Mouse (Mus musculus) thymus, postnatal 36 days (tissue): ENCODE results near the gene Itga7.

Experiments
- DNase-seq, 2 experiments: peaks; one replicate each; pipeline ENCODE4 v3.0.0; 2022; ENCODE audit warnings: mixed read lengths in 2 of 2

The Itga7 gene

DNA sequence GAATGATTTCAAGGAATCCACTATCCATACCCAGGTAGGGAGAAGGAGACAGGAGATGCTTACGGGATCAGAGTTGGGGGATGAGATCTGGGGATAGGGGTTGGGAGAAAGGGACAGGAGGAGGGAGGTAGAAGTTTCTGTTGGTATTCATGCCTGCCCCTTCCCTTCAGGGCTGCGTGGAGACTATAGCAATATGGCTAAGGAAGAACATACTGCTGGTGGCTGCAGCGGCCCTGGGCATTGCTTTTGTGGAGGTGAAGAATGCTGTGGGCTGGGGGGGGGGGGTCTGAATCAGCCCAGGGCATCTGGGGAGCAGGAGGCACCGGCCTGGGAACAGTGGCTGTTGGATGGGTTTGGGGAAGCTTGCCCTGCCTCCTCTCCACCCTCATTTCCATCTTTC, 21.4 kb upstream of the Itga7 start:
- DNase-seq: no peak

DNA sequence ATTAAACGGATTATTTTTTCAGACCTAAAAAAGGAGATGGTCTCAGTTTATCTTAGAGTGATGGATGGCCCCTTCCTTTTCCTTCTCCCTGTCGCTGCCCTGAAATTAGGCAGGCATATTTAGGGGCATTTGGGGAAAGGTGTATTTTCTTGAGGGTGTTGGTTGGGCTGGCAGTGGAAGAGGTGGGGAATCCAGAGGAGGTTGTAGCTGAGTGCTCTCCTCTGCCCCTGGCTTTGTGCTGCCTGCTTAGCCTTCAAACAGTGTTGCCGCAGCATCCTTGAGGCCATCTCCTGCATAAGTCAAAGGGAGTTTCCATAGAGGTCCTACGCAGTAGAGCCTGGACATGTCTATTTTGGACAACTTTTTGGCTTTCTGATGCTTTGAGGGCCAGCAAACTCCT, 20.8 kb upstream of the Itga7 start:
- no peak for DNase-seq

DNA sequence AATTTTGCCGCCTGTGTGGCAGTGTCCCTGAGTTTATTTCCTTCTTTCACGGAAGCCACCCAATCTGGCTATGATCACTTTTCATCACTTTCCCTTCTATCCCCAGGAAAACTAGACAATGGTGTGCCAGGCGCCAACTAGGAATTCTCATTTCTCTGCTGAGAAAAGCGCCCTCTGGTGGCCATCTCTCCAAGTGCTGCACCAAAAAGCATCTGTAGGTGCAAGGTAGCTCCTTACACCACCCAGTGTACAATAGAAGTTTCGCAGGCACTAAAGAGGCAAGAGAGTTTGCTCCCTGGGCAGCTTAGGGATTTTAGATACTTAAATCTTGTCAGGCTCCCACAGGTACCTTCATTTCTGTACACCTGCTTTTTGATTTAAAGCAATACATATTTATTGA, 20.4 kb upstream of the Itga7 start:
- DNase-seq: peak; percentile 73 to 80

DNA sequence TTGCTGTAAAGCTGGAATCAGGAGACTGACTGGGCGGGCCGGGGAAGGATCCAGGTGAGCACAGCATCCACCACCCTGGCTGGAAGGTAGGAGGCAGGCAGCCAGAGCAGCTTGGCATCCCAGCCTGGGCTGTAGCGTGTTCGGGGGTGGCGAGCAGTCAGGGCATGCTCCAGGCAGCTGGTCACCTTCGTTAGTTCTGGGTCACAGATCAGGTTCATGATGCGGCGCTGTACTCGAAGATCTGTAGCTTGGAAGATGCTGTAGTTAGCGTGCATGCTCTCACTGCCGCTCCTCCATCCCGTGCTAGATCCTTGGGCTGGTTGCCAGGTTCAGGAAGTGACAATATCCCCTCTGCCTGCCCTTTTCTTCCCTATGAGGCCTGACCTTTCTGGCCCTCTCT, 19.9 kb upstream of the Itga7 start:
- no peak for DNase-seq

DNA sequence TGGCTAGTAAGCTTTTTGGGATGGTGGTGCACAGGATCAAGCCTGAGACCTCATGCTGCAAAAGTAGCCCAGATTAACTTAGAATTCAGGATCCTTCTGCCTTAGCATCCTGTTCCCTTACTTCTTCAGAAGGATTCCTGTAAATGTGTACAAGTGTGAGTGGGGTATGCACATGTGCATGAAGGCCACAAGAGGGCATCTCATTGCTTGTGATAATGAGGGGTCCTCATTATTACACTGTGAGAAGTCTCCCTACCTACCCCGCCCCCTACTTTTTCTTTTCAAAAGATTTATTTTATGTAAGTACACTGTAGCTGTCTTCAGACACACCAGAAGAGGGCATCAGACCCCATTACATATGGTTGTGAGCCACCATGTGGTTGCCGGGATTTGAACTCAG, 18.1 kb upstream of the Itga7 start:
- no peak for DNase-seq

DNA sequence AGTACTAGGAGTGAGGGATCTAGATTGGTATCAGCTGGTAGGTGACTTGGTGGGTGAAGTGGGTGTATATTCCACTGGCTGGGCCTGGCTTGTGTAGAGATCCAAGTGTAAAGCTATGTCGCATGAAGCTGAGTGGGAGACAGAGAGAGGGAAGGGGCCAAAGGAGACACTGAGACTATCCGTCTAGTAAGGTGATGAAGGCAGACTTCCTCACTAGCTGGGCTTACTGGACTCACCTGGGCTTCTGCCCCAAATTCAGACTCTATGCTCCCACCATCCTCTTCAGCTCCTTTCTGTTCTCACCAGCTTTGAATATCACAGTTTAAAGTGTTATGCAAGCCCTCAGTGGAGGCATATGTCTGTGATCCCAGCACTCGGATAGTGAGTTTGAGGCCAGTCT, 17.0 kb upstream of the Itga7 start:
- DNase-seq: no peak

DNA sequence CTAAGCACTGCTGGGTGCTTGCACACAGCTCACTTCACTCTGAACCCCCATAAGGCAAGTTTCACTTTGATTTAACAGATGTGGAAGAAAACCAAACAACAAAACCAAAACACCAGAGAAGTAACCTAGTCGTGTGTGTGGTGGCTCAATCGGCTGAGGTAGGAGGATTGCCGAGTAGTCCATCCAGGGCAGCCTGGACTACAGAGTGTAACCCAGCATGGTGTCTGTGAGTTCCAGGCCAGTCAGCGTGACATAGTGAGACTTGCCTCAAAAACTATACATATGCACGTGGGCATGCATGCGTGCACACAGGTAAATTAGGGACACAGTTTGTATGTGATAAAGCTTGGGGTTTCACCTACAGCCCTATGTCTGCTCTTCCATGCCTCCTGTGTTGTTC, 16.2 kb upstream of the Itga7 start:
- DNase-seq: no peak

DNA sequence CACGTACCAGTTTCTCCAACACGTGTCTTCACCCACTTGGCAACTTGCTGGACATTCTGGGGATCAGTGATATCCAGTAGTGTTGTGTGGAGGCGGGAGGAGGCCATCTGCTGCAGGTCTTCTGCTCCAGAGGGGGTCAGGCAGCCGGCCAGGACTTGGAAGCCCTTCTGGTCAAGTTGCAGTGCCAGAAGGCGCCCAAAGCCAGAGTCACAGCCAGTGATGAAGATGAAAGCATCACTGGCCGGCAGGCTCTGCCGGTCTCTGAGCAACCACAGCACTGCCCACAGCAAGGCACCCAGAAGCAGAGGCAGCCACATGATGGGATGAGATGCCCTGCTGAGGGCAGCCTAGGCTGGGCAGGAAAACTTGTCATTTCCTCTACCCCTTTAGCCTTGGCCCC, 15.4 kb upstream of the Itga7 start:
- no peak for DNase-seq

DNA sequence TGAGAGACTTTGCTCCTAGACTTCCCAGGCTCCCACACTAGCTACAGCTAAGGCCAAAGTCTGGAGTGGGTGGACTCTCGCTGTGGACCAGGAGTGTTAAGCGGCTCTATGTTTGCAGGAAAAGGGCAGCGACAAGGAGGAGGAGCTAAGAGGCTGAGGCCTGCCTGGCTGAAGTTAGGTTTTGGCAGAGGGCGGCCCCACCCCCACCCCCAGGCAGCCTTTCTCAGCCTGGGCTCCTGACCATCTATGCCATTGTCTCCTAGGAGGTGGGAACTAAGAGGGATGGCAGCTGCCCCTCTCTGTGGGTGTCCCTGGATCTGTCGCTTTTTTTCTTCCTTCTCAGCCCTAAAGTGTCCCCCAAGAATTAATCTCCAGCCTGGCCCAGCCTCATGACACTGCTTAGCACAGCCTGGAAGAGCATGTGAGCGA, 14.4 kb upstream of the Itga7 start:
- DNase-seq: no peak

DNA sequence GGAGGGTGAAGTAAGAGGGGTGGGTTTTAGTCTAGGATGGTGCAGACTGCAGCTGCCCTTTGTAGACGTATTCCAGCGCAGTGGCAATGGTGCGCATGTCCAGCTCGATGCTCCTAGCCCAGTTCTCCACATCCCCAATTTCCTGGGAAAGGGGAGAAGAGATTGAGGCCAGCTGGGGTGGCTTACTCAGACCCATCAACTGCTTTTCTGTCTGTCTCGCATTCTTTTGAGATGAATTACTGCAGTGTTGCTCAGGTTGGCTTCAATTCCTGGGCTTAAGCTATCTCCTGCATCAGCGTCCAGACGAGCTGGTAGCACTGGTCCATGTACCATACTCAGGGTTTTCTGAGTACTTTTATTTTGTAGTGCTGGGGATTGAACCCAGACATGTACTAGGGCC, 13.7 kb upstream of the Itga7 start:
- no peak for DNase-seq

DNA sequence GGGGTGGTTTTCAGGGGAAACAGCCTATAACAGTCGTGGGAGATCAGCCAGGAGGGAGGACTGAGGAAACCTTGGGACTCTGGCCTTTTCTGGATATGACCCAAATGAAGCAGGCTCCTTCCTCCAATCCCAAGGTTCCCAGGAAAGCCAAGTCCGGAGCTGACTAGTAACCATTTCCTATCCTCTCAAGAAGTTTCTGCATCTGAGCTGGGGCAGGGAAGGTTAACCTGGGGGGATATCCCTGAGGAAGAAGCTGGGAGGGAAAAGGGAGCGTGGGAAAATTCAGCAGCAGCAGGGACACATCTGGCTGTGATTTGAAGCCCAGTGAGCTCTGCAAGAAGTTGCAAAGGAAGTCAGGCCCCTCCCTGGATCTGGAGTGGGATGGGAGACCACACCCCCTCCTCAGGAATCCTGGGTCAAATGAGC, 12.9 kb upstream of the Itga7 start:
- DNase-seq: no peak

DNA sequence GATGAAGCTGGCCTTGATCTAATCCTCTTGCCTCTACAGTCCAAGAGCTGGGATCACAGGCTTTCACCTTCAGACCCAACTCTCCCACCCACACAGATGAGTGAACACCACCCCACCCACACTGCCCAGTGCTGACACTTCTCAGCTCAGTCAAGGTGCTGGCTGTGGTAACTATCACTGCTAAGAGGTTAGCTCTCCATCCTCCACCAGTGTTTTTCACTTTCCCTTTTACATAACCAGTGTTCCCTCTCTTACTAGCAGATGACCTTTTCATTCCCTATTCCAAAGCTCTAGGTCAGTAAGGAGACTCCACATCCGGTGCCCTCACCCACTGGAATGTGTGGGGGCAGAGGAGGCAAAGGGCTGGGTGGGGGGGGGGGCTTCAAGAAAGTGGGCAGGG, 12.4 kb upstream of the Itga7 start:
- no peak for DNase-seq

DNA sequence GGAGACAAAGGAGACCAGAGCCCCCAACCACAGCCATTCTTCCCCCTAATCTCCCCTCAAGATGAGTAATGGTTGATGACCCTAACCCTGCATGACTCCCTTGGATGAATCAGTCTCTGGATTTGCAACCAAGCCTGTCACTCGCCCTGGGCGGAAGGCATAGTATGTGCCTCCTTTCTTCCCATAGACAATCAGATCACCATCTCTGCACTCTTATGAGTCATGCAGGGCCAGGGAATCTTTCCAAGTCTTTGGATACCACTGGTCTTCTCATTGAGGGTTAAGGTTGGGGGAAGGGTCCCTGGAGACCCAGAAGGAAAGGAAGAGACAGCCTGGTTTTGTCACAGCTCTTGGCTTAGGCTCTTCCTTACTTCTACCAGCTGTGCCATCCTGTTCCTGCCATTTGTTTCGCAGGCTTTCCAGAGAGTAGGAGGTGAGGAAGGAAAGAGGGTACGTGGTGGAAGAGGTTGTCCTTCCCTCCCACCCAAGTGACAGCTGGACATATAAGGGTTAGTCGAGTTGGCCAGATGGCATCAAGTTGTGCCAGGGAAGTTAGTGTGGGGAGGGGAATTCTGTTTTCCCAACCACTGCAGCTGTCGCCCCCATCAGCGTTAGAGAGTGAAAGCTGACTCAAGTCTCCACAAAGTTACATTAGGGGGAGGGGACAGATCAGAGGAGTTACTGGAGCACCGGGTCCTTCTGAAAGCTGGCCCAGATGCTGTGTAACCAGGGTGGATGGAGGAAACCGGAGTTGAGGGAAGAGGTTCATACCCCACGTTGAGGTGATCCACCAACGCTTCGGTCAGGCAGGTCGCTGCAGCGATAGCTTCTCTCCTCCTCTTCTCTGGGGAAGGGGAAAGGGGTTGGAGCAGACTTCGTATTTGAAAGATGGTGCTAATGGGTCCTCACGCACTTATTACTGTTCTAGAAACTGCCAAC, 11.5 kb upstream of the Itga7 start:
- no peak for DNase-seq

DNA sequence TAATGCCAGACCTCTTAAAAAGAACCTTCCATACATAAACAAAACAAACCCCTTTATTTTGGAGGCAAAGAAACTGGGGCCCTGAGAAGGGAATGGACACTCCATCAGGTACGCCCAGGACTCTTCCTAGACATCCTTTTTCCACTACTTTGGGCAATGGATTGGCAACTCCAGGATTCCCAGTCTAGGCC, 10.9 kb upstream of the Itga7 start, which contains the start of gene Rdh5:
Rdh5 (minus strand) TSS at position 67 of the 191 bp plus-strand sequence.
- no peak for DNase-seq

DNA sequence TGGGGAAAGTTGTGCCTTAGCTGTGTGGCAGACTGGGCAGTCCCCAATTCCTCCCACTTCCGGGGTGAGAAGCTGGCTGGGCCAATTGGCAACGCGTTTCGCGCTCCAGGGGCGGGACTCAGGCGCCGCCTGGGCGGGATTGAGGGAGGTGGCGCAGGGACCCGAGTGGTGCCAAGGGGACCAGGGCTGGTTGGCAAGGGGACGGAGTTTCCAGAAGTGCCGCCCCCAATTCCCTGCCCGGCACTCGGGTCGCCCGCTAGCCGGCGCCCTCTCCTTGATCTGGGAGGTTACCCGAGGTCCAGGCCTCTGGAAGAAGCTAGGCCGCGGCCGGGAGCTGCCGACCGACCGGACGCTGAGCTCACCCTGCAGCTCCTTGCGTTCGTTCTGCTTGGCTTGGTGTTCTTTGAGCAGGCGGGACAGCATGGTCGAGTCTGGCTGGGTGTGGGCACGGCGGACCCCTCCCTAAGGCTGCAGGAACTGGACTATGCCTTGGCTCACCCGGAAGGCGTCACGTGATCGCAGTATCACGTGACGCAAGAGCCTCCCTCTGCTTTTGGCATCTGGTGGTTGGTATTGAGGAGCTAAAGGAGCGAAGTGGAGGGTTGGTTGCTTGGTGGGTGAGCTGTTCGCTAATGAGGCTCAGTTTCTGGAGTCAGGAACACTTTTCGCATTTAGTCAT, 10.5 kb upstream of the Itga7 start:
- peak; percentile 92 to 93 for DNase-seq

DNA sequence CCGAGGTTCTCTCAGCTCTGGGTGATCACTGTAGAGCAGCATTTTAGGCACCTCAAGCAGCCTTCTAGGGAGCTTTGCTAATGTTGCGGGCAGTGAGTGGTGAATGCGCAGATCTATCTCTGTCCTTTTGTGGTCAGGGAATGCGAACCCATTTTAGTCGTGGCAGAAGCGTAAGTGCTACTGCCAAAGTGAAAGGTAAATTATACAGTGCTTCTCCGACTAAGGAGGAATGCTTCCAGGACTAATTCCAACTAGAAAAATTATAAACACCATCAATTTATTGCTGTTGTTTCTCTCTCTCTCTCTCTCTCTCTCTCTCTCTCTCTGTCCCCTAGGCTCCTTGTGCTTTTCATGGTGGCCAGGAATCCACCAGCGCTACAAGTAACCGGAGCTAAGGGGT, 9.7 kb upstream of the Itga7 start, which contains the start of gene Bloc1s1:
Bloc1s1 (minus strand) TSS at position 101 of the 400 bp plus-strand sequence.
- DNase-seq: no peak

DNA sequence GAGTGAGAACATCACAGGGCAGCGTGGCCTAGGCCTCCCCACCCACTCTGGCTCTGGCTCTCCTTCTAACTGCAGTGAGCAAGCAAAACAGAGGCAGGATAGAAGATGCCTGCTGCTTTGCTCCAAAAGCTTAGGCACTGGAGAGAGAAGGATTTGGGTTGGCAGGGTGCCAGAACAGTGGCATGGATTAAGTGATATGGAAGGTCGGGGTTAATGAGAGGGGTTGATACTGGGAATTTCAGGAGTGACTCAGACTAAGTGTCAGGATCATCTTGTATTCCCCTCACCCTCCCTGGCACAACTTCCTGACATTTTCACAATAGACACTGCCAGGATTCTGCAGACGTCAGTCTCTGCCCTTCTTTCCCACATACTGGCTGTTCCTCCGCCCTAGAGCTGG, 5.3 kb upstream of the Itga7 start:
- no peak for DNase-seq

DNA sequence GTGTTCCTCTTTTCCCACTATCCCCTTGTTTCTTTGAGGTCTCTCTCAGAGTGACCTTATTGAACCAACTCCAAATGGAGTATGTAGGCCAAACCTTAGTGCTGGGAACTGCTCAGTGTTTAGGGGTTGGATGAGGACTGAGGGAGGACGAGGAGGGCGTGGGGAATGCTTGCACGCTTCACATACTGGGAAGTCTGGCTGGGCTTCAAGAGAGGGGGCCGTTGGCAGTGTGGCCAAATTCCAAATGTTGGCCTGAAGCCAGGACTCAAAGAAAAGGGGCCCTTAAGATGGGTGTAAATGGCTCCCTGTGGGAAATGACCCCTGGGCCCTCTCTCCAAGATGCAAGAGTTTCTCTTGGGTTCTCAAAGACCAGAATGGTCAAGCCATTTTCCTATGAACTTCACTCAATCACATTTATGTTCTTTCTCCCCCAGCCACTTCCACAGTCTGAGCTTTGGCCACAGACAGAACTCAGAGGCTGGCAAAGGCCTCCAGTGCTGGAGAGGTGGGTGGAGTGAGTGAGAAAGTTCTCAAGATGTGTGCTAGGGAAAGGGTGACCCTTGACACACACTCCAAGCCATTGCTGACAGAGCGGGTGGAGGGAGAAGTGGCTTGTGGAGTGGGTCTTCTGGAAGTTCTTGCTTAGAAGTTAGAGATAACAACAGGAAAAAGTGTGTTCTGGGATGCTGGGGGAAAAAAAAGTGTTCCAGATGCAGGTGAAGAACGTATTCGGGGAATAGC, 3.8 kb upstream of the Itga7 start:
- DNase-seq: no peak

DNA sequence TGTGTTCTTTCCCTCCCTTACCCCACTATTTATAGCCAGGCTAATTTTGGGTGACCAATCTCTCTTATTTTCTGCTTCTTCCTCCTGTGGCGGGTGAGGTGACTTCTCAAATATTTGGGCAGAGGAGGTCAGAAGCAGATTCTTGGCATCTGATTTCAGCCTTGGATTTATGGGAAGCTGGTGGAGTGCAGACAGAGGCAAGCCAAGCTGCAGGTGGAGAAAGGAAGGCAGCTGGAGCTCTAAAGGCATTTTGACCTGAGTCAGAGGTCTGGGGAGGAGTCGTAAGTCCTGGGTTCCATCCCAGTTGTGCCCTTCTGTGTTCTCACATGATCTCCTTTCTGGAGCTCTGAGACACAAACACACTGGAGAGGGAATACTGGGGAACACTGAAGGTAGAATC, 2.2 kb upstream of the Itga7 start:
- DNase-seq: no peak

DNA sequence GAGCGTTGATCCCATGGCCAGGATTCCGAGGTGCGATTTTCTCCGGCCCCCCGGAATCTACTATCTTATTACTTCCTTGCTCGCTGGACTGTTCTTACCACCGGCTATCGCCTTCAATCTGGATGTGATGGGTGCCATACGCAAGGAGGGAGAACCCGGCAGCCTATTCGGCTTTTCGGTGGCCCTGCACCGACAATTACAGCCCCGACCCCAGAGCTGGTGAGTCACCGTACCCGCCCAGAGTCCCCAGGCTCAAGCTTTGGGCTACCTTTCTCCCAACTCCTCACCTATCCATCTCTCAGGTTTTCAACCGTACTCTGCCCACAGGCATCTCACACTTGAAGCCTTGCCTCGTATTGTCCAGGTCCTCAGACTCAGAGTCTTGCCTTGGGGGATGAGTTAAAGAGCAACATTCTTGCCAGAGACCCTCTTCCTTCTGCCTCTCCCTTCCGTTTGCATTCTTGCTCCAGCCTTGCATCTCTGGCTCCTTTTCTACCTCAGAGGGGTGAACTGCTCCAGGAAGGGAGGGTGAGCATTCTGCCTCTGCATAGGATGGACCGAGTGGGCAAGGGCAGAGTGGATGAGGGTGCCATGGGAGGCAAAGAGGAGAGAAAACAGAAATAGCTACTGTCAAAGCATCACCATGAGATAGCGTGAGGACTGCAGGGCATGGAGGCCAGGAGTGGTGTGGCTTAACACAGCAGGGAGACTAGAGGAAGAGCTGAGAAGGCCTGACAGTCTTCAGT, 531 bp downstream of the Itga7 start:
- DNase-seq: no peak

DNA sequence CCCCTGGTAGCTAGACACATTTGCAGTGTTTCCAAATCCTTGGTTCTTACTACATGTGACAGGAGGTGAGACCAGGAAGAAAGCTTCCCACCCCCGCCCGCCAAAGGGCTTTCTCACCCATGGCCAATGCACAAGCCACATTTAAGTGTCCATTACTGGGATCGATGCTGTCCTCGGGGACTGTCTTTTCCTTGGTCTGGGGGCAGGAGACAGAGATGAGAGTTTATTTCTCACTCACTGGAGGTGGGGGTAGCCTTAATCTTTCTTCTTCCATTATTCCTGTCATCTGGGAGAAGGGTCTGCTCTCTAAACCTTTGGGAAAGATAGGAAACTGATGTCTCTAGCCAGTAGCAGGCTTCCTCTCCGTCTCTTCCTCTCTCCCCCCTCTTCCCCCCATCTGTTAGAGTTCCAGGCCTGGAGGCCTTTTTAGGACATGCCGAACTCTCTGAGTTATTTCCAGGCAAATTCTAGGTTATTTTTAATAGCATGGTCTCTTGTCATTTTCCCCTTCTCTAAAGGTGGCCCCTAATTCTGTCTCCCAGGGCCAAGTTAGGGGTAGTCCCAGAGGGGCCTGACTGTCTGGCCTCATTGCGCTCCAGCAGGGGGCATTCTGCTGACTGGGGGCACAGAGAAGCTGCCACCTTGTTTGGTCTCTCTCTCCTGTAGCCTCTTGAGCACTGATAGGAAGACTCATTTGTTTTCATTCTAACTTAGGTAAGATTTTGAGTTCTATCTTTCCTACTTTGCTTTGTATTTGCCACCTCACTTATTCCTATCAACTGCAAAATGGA, 1.6 kb downstream of the Itga7 start:
- DNase-seq: no peak

DNA sequence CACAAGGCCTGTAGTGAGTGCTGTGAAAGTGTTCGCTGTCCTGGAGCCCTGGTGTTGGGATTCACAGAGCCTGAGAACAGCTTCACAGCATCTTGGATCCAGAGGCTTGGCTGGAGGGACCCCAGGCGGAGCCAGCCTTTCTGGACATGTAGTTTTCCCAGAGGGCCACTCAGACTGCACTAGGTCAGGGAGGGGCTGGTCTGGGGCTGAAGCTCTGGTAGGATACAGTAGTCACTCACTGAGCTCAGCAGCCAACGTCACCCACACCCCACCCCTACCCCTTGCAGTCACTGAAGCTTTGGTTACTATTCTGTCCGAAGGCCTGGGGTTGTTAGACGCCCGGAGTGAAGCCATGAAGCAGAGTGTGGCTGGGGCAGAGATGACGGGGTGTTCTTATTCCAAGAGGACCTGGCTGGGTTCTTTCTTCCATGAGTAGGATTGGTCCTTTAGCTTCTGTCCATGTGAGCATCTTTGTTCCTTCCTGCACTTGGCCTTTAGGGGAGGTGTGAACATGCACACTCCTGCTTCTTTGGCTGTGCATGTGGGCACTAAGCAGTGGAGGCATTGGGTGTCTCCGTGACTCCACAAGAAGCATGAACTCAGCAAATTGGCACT, 2.3 kb downstream of the Itga7 start:
- DNase-seq: no peak
